Mouse (Mus musculus): ENCODE data around the gene Mroh8. TPM values are rescaled to one million over a fixed set of nuclear protein-coding genes. Genes with fewer than 3 reads are reported as not detected.
A peak's percentile ranks its signal among the peaks of the same experiment; 100 is the strongest.
"Not testable (repeated sequence)": the region's sequence is repeated elsewhere in the genome, so short reads cannot be mapped to it uniquely, and the experiment has no call there.

The Mroh8 gene
- polyA plus RNA-seq, 1 experiment, result 71.3 TPM

GRCm38 (mm10) chr2:157211731-157212130 is 67.6 kb downstream of the Mroh8 start:
- H3K4me3 ChIP-seq (ENCODE audit: control insufficient read depth, low read depth, low read length), result no peak overlapping the region
- TF ChIP-seq POLR2A (IDR thresholded peaks at IDR 0.05; ENCODE audit: control insufficient read depth, low read depth, low read length) (no peak), CTCF (IDR thresholded peaks at IDR 0.05; ENCODE audit: control insufficient read depth, insufficient read depth, insufficient replicate concordance, low read depth, low read length) (no peak)
- no peaks in the 10 kb centered on the region for H3K27me3 ChIP-seq (ENCODE audit: control insufficient read depth, insufficient read depth, low read length)
- no peak overlapping the region for H3K27ac ChIP-seq (ENCODE audit: control insufficient read depth, insufficient read depth, low read depth, low read length)
- 0 out of 2 replicates have a peak, but pooled peaks cover 1% of the 10 kb centered on the region for H3K36me3 ChIP-seq (ENCODE audit: control insufficient read depth, insufficient read depth, low read length)
- H3K4me1 ChIP-seq (ENCODE audit: control insufficient read depth, insufficient read depth, low read length), result no peaks in the 10 kb centered on the region

GRCm38 (mm10) chr2:157204366-157205218 is 74.8 kb downstream of the Mroh8 start, which contains the start of gene Rbl1:
Rbl1 (minus strand) TSS chr2:157204534.
- Histone ChIP-seq H3K27me3 (ENCODE audit: control insufficient read depth, insufficient read depth, low read length) (no peaks in the 10 kb centered on the region), H3K36me3 (ENCODE audit: control insufficient read depth, insufficient read depth, low read length) (no peaks in the 10 kb centered on the region), H3K4me1 (ENCODE audit: control insufficient read depth, insufficient read depth, low read length) (0 out of 2 replicates have a peak, but pooled peaks cover 2% of the 10 kb centered on the region), H3K4me3 (ENCODE audit: control insufficient read depth, low read depth, low read length) (peak within 1 kb of the TSS; percentile 99), H3K27ac (ENCODE audit: control insufficient read depth, insufficient read depth, low read depth, low read length) (peak within 1 kb of the TSS; percentile 95)
- peak; percentile 82 for TF ChIP-seq POLR2A (IDR thresholded peaks at IDR 0.05; ENCODE audit: control insufficient read depth, low read depth, low read length)
- no peak; the same call in 1 of the 2 replicates for TF ChIP-seq CTCF (IDR thresholded peaks at IDR 0.05; ENCODE audit: control insufficient read depth, insufficient read depth, insufficient replicate concordance, low read depth, low read length)

- no peaks in the 10 kb centered on the region for H3K36me3 ChIP-seq (ENCODE audit: control insufficient read depth, insufficient read depth, low read length)
- peak overlapping the region; percentile 95 for H3K27ac ChIP-seq (ENCODE audit: control insufficient read depth, insufficient read depth, low read depth, low read length)
- 0 out of 2 replicates have a peak, but pooled peaks cover 2% of the 10 kb centered on the region for H3K4me1 ChIP-seq (ENCODE audit: control insufficient read depth, insufficient read depth, low read length)
- TF ChIP-seq CTCF (IDR thresholded peaks at IDR 0.05; ENCODE audit: control insufficient read depth, insufficient read depth, insufficient replicate concordance, low read depth, low read length) (no peak), POLR2A (IDR thresholded peaks at IDR 0.05; ENCODE audit: control insufficient read depth, low read depth, low read length) (no peak)
- peak overlapping the region; percentile 99 for H3K4me3 ChIP-seq (ENCODE audit: control insufficient read depth, low read depth, low read length)
- H3K27me3 ChIP-seq (ENCODE audit: control insufficient read depth, insufficient read depth, low read length), result no peaks in the 10 kb centered on the region
Observed at GRCm38 (mm10) chr2:157203459-157204365, 75.6 kb downstream of the Mroh8 start.

- H3K4me3 ChIP-seq (ENCODE audit: control insufficient read depth, low read depth, low read length), result no peak overlapping the region
- no peaks in the 10 kb centered on the region for H3K36me3 ChIP-seq (ENCODE audit: control insufficient read depth, insufficient read depth, low read length)
- 0 out of 2 replicates have a peak, but pooled peaks cover 2% of the 10 kb centered on the region for H3K4me1 ChIP-seq (ENCODE audit: control insufficient read depth, insufficient read depth, low read length)
- H3K27ac ChIP-seq (ENCODE audit: control insufficient read depth, insufficient read depth, low read depth, low read length), result no peak overlapping the region
- H3K27me3 ChIP-seq (ENCODE audit: control insufficient read depth, insufficient read depth, low read length), result no peaks in the 10 kb centered on the region
- TF ChIP-seq CTCF (IDR thresholded peaks at IDR 0.05; ENCODE audit: control insufficient read depth, insufficient read depth, insufficient replicate concordance, low read depth, low read length) (no peak), POLR2A (IDR thresholded peaks at IDR 0.05; ENCODE audit: control insufficient read depth, low read depth, low read length) (no peak)
Observed at GRCm38 (mm10) chr2:157203026-157203425, 76.3 kb downstream of the Mroh8 start.

- TF ChIP-seq POLR2A (IDR thresholded peaks at IDR 0.05; ENCODE audit: control insufficient read depth, low read depth, low read length) (no peak), CTCF (IDR thresholded peaks at IDR 0.05; ENCODE audit: control insufficient read depth, insufficient read depth, insufficient replicate concordance, low read depth, low read length) (no peak)
- no peaks in the 10 kb centered on the region for H3K36me3 ChIP-seq (ENCODE audit: control insufficient read depth, insufficient read depth, low read length)
- 0 out of 2 replicates have a peak, but pooled peaks cover 2% of the 10 kb centered on the region for H3K4me1 ChIP-seq (ENCODE audit: control insufficient read depth, insufficient read depth, low read length)
- no peaks in the 10 kb centered on the region for H3K27me3 ChIP-seq (ENCODE audit: control insufficient read depth, insufficient read depth, low read length)
- no peak overlapping the region for H3K27ac ChIP-seq (ENCODE audit: control insufficient read depth, insufficient read depth, low read depth, low read length)
- no peak overlapping the region for H3K4me3 ChIP-seq (ENCODE audit: control insufficient read depth, low read depth, low read length)
Observed at GRCm38 (mm10) chr2:157202361-157202760, 77.0 kb downstream of the Mroh8 start.

GRCm38 (mm10) chr2:157201081-157201830 is 78.1 kb downstream of the Mroh8 start:
- H3K36me3 ChIP-seq (ENCODE audit: control insufficient read depth, insufficient read depth, low read length), result no peaks in the 10 kb centered on the region; the same call in 1 of the 2 replicates
- H3K27me3 ChIP-seq (ENCODE audit: control insufficient read depth, insufficient read depth, low read length), result no peaks in the 10 kb centered on the region
- no peak overlapping the region for H3K27ac ChIP-seq (ENCODE audit: control insufficient read depth, insufficient read depth, low read depth, low read length)
- no peak overlapping the region for H3K4me3 ChIP-seq (ENCODE audit: control insufficient read depth, low read depth, low read length)
- 0 out of 2 replicates have a peak, but pooled peaks cover 2% of the 10 kb centered on the region for H3K4me1 ChIP-seq (ENCODE audit: control insufficient read depth, insufficient read depth, low read length)
- TF ChIP-seq CTCF (IDR thresholded peaks at IDR 0.05; ENCODE audit: control insufficient read depth, insufficient read depth, insufficient replicate concordance, low read depth, low read length) (no peak), POLR2A (IDR thresholded peaks at IDR 0.05; ENCODE audit: control insufficient read depth, low read depth, low read length) (no peak)

GRCm38 (mm10) chr2:157198405-157198804 is 80.9 kb downstream of the Mroh8 start:
- not testable (repeated sequence) for H3K4me1 ChIP-seq (ENCODE audit: control insufficient read depth, insufficient read depth, low read length); H3K4me3 ChIP-seq (ENCODE audit: control insufficient read depth, low read depth, low read length); H3K27me3 ChIP-seq (ENCODE audit: control insufficient read depth, insufficient read depth, low read length); H3K36me3 ChIP-seq (ENCODE audit: control insufficient read depth, insufficient read depth, low read length); H3K27ac ChIP-seq (ENCODE audit: control insufficient read depth, insufficient read depth, low read depth, low read length)
